Mouse (Mus musculus) intestine, postnatal 0 days (tissue): ENCODE results near the gene Copg2. TPM values are rescaled to one million over a fixed set of nuclear protein-coding genes. Genes with fewer than 3 reads are reported as not detected.

Experiments used
- ATAC-seq: fragments of 200-750 bp; cut with Nextera tagmentation; 2 replicates; pipeline ENCODE4 v1.8.0; 2017; ENCODE audit warnings: mild to moderate bottlenecking, moderate TSS enrichment, moderate library complexity
- H3K27ac ChIP-seq: fragments of 300-500 bp; sonication (generic); 2 replicates; pipeline ENCODE4 v1.5.1; 2014; ENCODE audit warnings: mild to moderate bottlenecking, low read depth, low read length, moderate library complexity
- H3K27me3 ChIP-seq: fragments of 300-500 bp; sonication (generic); replicated peaks from 2 replicates; pipeline ENCODE4 v1.6.1; 2014; ENCODE audit warnings: low read length, mixed read lengths; ENCODE audit not compliant: control insufficient read depth, insufficient read depth
- H3K36me3 ChIP-seq: fragments of 300-500 bp; sonication (generic); 2 replicates; pipeline ENCODE4 v1.6.1; 2014; ENCODE audit warnings: mild to moderate bottlenecking, moderate library complexity; ENCODE audit not compliant: control insufficient read depth, insufficient read depth
- H3K4me1 ChIP-seq: fragments of 300-500 bp; sonication (generic); replicated peaks from 2 replicates; pipeline ENCODE4 v1.6.1; 2014; ENCODE audit warnings: antibody characterized with exemption, low read length, mixed read lengths; ENCODE audit not compliant: control insufficient read depth, insufficient read depth
- H3K4me2 ChIP-seq: fragments of 300-500 bp; sonication (generic); replicated peaks from 2 replicates; pipeline ENCODE4 v1.6.1; 2014; ENCODE audit warnings: low read depth, mild to moderate bottlenecking, moderate library complexity
- H3K4me3 ChIP-seq: fragments of 300-500 bp; sonication (generic); 2 replicates; pipeline ENCODE4 v1.5.1; 2014; ENCODE audit warnings: low read depth, low read length
- H3K9ac ChIP-seq: fragments of 300-500 bp; sonication (generic); 2 replicates; pipeline ENCODE4 v1.6.1; 2014; ENCODE audit warnings: mild to moderate bottlenecking, low read depth, low read length
- H3K9me3 ChIP-seq: fragments of 300-500 bp; sonication (generic); 2 replicates; pipeline ENCODE4 v1.6.1; 2016; ENCODE audit warnings: mixed run types; ENCODE audit not compliant: control insufficient read depth
- CTCF ChIP-seq: sonication (generic); IDR thresholded peaks from 2 replicates; pipeline ENCODE4 v1.5.1; 2016; ENCODE audit warnings: low read depth, mild to moderate bottlenecking, control low read depth, antibody characterized with exemption, moderate library complexity
- WGBS: fragments of 180-500 bp; shearing (Covaris S2); extraction: QIAGEN DNeasy Blood & Tissue Kit; methylation state at CpG from one replicate; pipeline ENCODE4 v1.1.7; 2014; 5-methylcytosine and 5-hydroxymethylcytosine counted together
- polyA plus RNA-seq: library from polyadenylated mRNA; unstranded; fragments of >200 nt; fragmentation: Nextera tagmentation; extraction: Ambion mirVana; gene quantifications from 2 replicates; pipeline ENCODE4 v1.2.1, GENCODE M21; 2015

The Copg2 gene
- polyA plus RNA-seq, 1 experiment from 2014 or later: 9.8 TPM

DNA sequence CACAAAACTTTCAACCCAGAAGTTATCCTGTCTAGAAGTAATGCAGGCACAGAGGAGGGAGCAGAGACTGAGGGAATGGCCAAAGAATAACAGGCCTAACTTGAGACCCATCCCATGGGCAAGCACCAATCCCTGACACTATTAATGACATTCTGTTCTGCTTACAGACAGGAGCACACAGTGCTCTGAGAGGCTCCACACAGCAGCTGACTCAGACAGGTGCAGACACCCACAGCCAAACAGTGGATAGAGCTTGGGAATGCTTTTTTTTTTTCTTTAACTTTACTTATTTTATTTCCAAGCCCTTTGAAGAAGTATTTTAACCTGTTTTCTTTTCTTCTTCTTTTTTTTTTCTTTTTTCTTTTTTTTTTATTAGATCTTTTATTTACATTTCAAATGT lies 4.8 kb downstream of the Copg2 start:
- H3K4me1 ChIP-seq: no peaks in the 10 kb centered on the region
- H3K9me3 ChIP-seq: no peaks in the 10 kb centered on the region
- H3K27ac ChIP-seq: no peak overlapping the region
- H3K4me3 ChIP-seq: no peak overlapping the region
- peaks cover 9% of the 10 kb centered on the region for H3K36me3 ChIP-seq
- no peaks in the 10 kb centered on the region for H3K27me3 ChIP-seq
- no peak overlapping the region for H3K9ac ChIP-seq
- ATAC-seq: no peak
- TF ChIP-seq CTCF: no peak
- H3K4me2 ChIP-seq: no peak overlapping the region

DNA sequence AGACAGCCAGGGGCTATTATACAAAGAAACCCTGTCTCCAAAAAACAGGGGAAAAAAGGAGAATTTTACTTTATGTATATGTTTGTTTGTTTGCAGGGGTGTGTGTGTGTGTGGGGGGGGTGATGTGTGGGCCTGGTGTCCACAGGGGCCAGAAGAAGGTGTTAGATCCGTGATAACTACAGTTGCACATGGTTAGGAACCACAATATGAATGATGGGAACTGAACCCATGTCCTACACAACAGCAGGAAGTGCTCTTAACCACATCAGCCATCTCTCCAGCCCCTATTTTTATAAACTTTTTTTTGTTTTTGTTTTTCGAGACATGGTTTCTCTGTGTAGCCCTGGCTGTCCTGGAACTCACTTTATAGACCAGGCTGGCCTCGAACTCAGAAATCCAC lies 11.7 kb downstream of the Copg2 start:
- no peak overlapping the region for H3K27ac ChIP-seq
- H3K4me3 ChIP-seq: no peak overlapping the region
- no peak for TF ChIP-seq CTCF
- H3K9me3 ChIP-seq: no peaks in the 10 kb centered on the region
- ATAC-seq: no peak
- 85% methylated on average over 3 of the region's 3 CpGs for WGBS
- no peak overlapping the region for H3K4me2 ChIP-seq
- no peak overlapping the region for H3K9ac ChIP-seq
- H3K27me3 ChIP-seq: no peaks in the 10 kb centered on the region
- no peaks in the 10 kb centered on the region for H3K4me1 ChIP-seq
- peaks cover 16% of the 10 kb centered on the region for H3K36me3 ChIP-seq

- ATAC-seq: no peak
- no peak for TF ChIP-seq CTCF
- peaks cover 11% of the 10 kb centered on the region for H3K36me3 ChIP-seq
- no peak overlapping the region for H3K4me2 ChIP-seq
- no peaks in the 10 kb centered on the region for H3K27me3 ChIP-seq
- 76% methylated on average over 4 of the region's 4 CpGs for WGBS
- H3K4me1 ChIP-seq: no peaks in the 10 kb centered on the region
- no peak overlapping the region for H3K4me3 ChIP-seq
- no peak overlapping the region for H3K27ac ChIP-seq
- no peaks in the 10 kb centered on the region for H3K9me3 ChIP-seq
- no peak overlapping the region for H3K9ac ChIP-seq
Measured at GRCm38 (mm10) chr6:30883491-30883890, 13.1 kb downstream of the Copg2 start.

DNA sequence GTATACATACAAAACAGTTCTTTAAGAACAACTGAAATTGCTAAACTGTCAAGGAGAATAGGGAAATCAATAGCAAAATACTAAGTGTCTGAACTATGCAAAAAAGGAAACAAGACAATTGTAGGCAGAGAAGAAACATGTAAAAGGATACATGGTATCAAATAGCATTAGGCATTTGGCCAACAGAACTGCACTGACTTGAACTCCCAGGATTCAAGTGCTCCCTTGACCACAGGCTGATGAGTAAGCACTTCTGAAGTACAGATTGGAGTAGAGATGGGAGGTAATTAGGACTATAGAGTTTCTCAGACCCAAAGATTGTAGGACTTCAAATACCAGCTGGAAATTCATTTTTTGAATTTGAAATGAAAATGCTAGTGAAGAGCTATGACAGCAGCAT lies 19.9 kb downstream of the Copg2 start:
- Histone ChIP-seq H3K4me2 (no peak overlapping the region), H3K27me3 (no peaks in the 10 kb centered on the region), H3K4me1 (no peaks in the 10 kb centered on the region), H3K9me3 (no peaks in the 10 kb centered on the region), H3K36me3 (peaks cover 10% of the 10 kb centered on the region), H3K9ac (no peak overlapping the region), H3K4me3 (no peak overlapping the region), H3K27ac (no peak overlapping the region)
- TF ChIP-seq CTCF: no peak
- no peak for ATAC-seq

DNA sequence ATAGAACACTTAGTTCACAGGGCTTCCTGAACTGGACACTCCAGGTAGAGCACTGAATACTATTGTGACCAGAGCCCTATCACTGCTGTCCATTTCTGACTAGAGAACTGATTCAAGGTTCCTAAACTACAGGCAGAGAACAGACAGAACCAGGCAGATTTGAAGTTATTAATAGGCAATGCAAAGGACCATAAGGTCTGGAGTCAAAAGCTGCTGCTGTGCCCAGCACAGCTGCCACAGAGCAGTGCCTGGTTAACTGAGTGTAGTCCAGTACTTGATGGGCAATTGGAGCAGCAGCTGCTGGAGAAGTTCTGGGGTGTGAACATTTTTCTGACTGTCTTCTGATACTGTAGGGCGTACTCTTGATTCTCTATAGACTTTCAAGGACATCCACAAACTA lies 30.1 kb downstream of the Copg2 start:
- Histone ChIP-seq H3K27me3 (no peaks in the 10 kb centered on the region), H3K9me3 (no peaks in the 10 kb centered on the region), H3K36me3 (no peaks in the 10 kb centered on the region), H3K4me3 (no peak overlapping the region), H3K4me1 (no peaks in the 10 kb centered on the region), H3K27ac (no peak overlapping the region), H3K4me2 (no peak overlapping the region), H3K9ac (no peak overlapping the region)
- TF ChIP-seq CTCF: no peak
- ATAC-seq: no peak
- WGBS: 88% methylated on average over 1 of the region's 1 CpGs

GRCm38 (mm10) chr6:30865031-30865678 lies 31.4 kb downstream of the Copg2 start:
- 45% methylated on average over 3 of the region's 3 CpGs for WGBS
- ATAC-seq: peak; percentile 76
- Histone ChIP-seq H3K36me3 (no peaks in the 10 kb centered on the region; the same call in 1 of the 2 replicates), H3K27ac (peak overlapping the region; percentile 36; the same call in 1 of the 2 replicates), H3K9ac (no peak overlapping the region), H3K4me3 (no peak overlapping the region), H3K4me2 (peak overlapping the region; percentile 32; the same call in 1 of the 2 replicates), H3K4me1 (no peaks in the 10 kb centered on the region), H3K27me3 (no peaks in the 10 kb centered on the region), H3K9me3 (no peaks in the 10 kb centered on the region)
- TF ChIP-seq CTCF: no peak

DNA sequence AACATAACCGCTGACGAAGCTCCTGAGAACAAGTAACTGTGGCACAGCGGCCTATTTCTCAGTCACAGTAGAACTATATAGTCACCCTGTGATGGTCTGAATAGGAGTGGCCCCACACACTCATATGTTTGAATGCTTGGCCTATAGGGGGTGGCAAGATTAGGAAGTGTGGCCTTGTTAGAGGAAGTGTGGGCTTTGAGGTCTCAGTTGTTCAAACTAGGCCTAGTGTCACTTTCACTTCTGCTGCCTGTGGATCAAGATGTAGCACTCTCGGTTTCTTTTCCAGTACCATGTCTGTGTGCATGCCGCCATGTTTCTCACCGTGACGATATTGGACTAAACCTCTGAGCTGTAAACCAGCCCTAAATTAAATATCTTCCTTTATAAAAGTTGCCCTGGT lies 40.6 kb downstream of the Copg2 start:
- no peaks in the 10 kb centered on the region for H3K27me3 ChIP-seq
- H3K4me1 ChIP-seq: no peaks in the 10 kb centered on the region
- H3K4me3 ChIP-seq: no peak overlapping the region
- TF ChIP-seq CTCF: no peak
- 0 out of 2 replicates have a peak overlapping the region, but pooled peaks have one; percentile 30 for H3K27ac ChIP-seq
- no peaks in the 10 kb centered on the region for H3K9me3 ChIP-seq
- ATAC-seq: 0 out of 2 replicates have a peak, but pooled peaks have one; percentile 9
- H3K4me2 ChIP-seq: no peak overlapping the region
- no peak overlapping the region for H3K9ac ChIP-seq
- peaks cover 5% of the 10 kb centered on the region for H3K36me3 ChIP-seq
- 96% methylated on average over 7 of the region's 7 CpGs for WGBS
